Mouse (Mus musculus): ENCODE data around the gene Gzmf. TPM values are rescaled to one million over a fixed set of nuclear protein-coding genes. Genes with fewer than 3 reads are reported as not detected.
"Not testable (repeated sequence)": the region's sequence is repeated elsewhere in the genome, so short reads cannot be mapped to it uniquely, and the experiment has no call there.

Gene Gzmf
- polyA plus RNA-seq, 1 experiment from 2014 or later = not detected

GRCm38 (mm10) chr14:56168009-56168408, 43.2 kb downstream of the Gzmf start:
- H3K4me3 ChIP-seq (replicated peaks) = no peak overlapping the region
- no peaks in the 10 kb centered on the region for H3K4me1 ChIP-seq (replicated peaks)
- no peak overlapping the region for H3K27ac ChIP-seq
- H3K27me3 ChIP-seq = no peaks in the 10 kb centered on the region
- no peak for ATAC-seq (ENCODE audit: insufficient number of reproducible peaks, insufficient read depth, low FRiP score, low TSS enrichment, low read depth)
- no peaks in the 10 kb centered on the region for H3K36me3 ChIP-seq
- WGBS = 85% methylated on average over 6 of the region's 6 CpGs
- no peaks in the 10 kb centered on the region for H3K9me3 ChIP-seq
- no peak overlapping the region for H3K4me2 ChIP-seq
- H3K9ac ChIP-seq (replicated peaks) = no peak overlapping the region

GRCm38 (mm10) chr14:56162109-56162508, 49.1 kb downstream of the Gzmf start:
- H3K9ac ChIP-seq (replicated peaks) = no peak overlapping the region
- H3K4me3 ChIP-seq (replicated peaks) = no peak overlapping the region
- no peak overlapping the region for H3K27ac ChIP-seq
- ATAC-seq (ENCODE audit: insufficient number of reproducible peaks, insufficient read depth, low FRiP score, low TSS enrichment, low read depth) = no peak
- no peak overlapping the region for H3K4me2 ChIP-seq
- H3K9me3 ChIP-seq = no peaks in the 10 kb centered on the region
- no peaks in the 10 kb centered on the region for H3K4me1 ChIP-seq (replicated peaks)
- 87% methylated on average over 2 of the region's 2 CpGs for WGBS
- no peaks in the 10 kb centered on the region for H3K36me3 ChIP-seq
- H3K27me3 ChIP-seq = no peaks in the 10 kb centered on the region

GRCm38 (mm10) chr14:56159479-56159878, 51.7 kb downstream of the Gzmf start, which contains the start of gene Gzmg:
Gene Gzmg, minus strand, starts transcription at chr14:56159579.
- H3K36me3 ChIP-seq; H3K9me3 ChIP-seq; H3K4me3 ChIP-seq (replicated peaks); ATAC-seq (ENCODE audit: insufficient number of reproducible peaks, insufficient read depth, low FRiP score, low TSS enrichment, low read depth); H3K27me3 ChIP-seq; H3K4me2 ChIP-seq; H3K9ac ChIP-seq (replicated peaks); H3K4me1 ChIP-seq (replicated peaks); H3K27ac ChIP-seq: not testable (repeated sequence)
- 93% methylated on average over 2 of the region's 2 CpGs for WGBS

- Histone ChIP-seq H3K4me2 (no peak overlapping the region), H3K4me1 (replicated peaks) (no peaks in the 10 kb centered on the region), H3K36me3 (no peaks in the 10 kb centered on the region), H3K27me3 (no peaks in the 10 kb centered on the region), H3K4me3 (replicated peaks) (no peak overlapping the region), H3K9ac (replicated peaks) (no peak overlapping the region), H3K9me3 (no peaks in the 10 kb centered on the region), H3K27ac (no peak overlapping the region)
- ATAC-seq (ENCODE audit: insufficient number of reproducible peaks, insufficient read depth, low FRiP score, low TSS enrichment, low read depth) = no peak
- whole genome bisulfite sequencing = 73% methylated on average over 2 of the region's 2 CpGs
Observed at GRCm38 (mm10) chr14:56155340-56155739, 55.9 kb downstream of the Gzmf start.

Other genes starting within 250 kb of the Gzmf start
- not detected in 2 replicates for gene Mcpt1, start 193.4 kb downstream of the Gzmf start, polyA plus RNA-seq (2016; fragmentation: Nextera tagmentation; extraction: Ambion mirVana)
- not detected in 2 replicates for gene Mcpt9, start 180.9 kb downstream of the Gzmf start, polyA plus RNA-seq (2016; fragmentation: Nextera tagmentation; extraction: Ambion mirVana)
- not detected in 2 replicates for gene Mcpt2, start 169.4 kb downstream of the Gzmf start, polyA plus RNA-seq (2016; fragmentation: Nextera tagmentation; extraction: Ambion mirVana)
- gene Mcpt4, start 149.1 kb downstream of the Gzmf start, polyA plus RNA-seq (2016; fragmentation: Nextera tagmentation; extraction: Ambion mirVana) = not detected in 2 replicates
- not detected in 2 replicates for gene Mcpt8, start 126.1 kb downstream of the Gzmf start, polyA plus RNA-seq (2016; fragmentation: Nextera tagmentation; extraction: Ambion mirVana)
- gene Ctsg, start 108.8 kb downstream of the Gzmf start, polyA plus RNA-seq (2016; fragmentation: Nextera tagmentation; extraction: Ambion mirVana) = not detected in 2 replicates
- gene Gzme, start 90.8 kb downstream of the Gzmf start, polyA plus RNA-seq (2016; fragmentation: Nextera tagmentation; extraction: Ambion mirVana) = not detected in 2 replicates
- not detected in 2 replicates for gene Gzmd, start 78.8 kb downstream of the Gzmf start, polyA plus RNA-seq (2016; fragmentation: Nextera tagmentation; extraction: Ambion mirVana)
- not detected in 2 replicates for gene Gzmg, start 51.8 kb downstream of the Gzmf start, polyA plus RNA-seq (2016; fragmentation: Nextera tagmentation; extraction: Ambion mirVana)
- not detected in 2 replicates for gene Gzmn, start 36.8 kb downstream of the Gzmf start, polyA plus RNA-seq (2016; fragmentation: Nextera tagmentation; extraction: Ambion mirVana)
- gene Gzmc, start 23.2 kb upstream of the Gzmf start, polyA plus RNA-seq (2016; fragmentation: Nextera tagmentation; extraction: Ambion mirVana) = 0.41 TPM in 1 of 2 replicates, not detected in the other
- 0.14 and 0.44 TPM in 2 replicates for gene Gzmb, start 50.8 kb upstream of the Gzmf start, polyA plus RNA-seq (2016; fragmentation: Nextera tagmentation; extraction: Ambion mirVana)
- gene Atp12a, start 153.7 kb upstream of the Gzmf start, polyA plus RNA-seq (2016; fragmentation: Nextera tagmentation; extraction: Ambion mirVana) = not detected in 2 replicates
- gene Rnf17, start 191.2 kb upstream of the Gzmf start, polyA plus RNA-seq (2016; fragmentation: Nextera tagmentation; extraction: Ambion mirVana) = 1.6 and 2.0 TPM in 2 replicates

Measured in limb, embryonic 12.5 days (tissue).